Mouse (Mus musculus) small intestine, adult 2 months (tissue): ENCODE measurements around the gene Gm20388.

Experiments used
- CTCF ChIP-seq: fragments of 200-500 bp; IDR thresholded peaks from 2 replicates; pipeline ENCODE4 v1.5.1; 2012; ENCODE audit warnings: low read depth, mild to moderate bottlenecking, control low read depth, inconsistent platforms, low read length, moderate library complexity, mixed read lengths; ENCODE audit not compliant: insufficient replicate concordance, insufficient read length; ENCODE audit errors: extremely low read depth
- POLR2A ChIP-seq: fragments of 200-500 bp; IDR thresholded peaks from 2 replicates; pipeline ENCODE4 v1.6.1; 2012; ENCODE audit warnings: low read depth, mild to moderate bottlenecking, control low read depth, inconsistent platforms, low read length, moderate library complexity

GRCm38 (mm10) chr8:120737166-120737565 lies 826.5 kb downstream of the Gm20388 start:
- TF ChIP-seq CTCF (no peak), POLR2A (no peak)
